Mouse (Mus musculus) telencephalon, adult 2 months (tissue): ENCODE data around the gene Nexn.
A peak's percentile ranks its signal among the peaks of the same experiment; 100 is the strongest.

ENCODE experiments used
- DNase-seq: peaks from one replicate; pipeline ENCODE4 v3.0.0-alpha.2; 2011; ENCODE audit warnings: low read depth, low spot score

Gene Nexn

GRCm38 (mm10) chr3:152235805-152236204, 30.3 kb downstream of the Nexn start:
- no peak for DNase-seq

- no peak for DNase-seq
These were observed 30.9 kb downstream of the Nexn start for GRCm38 (mm10) chr3:152235238-152235637.

DNA sequence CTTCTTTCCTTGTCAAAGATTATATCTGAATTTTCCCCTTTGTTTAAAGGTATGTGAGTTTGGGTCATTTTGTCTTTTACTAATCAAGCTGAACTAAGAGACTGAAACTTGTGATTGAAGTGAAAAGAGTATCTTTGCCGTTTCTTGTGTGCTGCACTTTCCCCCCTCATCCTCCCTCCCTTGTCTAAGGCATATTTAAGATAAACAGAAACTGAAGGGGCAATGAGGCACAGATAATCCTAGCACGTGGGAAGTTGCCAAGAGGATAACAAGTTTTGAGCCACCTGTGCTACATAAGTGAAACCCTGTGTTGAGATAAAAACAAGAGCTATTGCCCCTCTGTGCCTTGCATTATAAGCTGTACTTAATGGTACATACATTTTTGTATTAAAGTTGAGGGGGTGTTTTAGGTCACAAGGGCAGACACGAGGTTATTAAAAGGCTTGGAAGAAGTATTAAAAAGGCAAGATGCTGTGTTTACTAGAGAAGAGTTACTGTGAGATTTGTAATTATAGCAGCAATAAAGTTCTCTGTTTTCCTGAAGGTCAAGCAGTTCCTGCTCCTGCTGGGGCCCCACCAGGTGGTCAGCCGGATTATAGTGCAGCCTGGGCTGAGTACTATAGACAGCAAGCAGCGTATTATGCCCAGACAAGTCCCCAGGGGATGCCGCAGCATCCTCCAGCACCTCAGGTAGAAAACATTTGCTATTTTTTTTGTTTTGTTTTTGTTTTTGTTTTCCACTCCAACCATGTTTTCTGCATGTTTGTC, 34.6 kb downstream of the Nexn start:
- no peak for DNase-seq

GRCm38 (mm10) chr3:152229271-152229670, 36.9 kb downstream of the Nexn start:
- DNase-seq, result no peak

GRCm38 (mm10) chr3:152228843-152229242, 37.3 kb downstream of the Nexn start:
- no peak for DNase-seq

DNA sequence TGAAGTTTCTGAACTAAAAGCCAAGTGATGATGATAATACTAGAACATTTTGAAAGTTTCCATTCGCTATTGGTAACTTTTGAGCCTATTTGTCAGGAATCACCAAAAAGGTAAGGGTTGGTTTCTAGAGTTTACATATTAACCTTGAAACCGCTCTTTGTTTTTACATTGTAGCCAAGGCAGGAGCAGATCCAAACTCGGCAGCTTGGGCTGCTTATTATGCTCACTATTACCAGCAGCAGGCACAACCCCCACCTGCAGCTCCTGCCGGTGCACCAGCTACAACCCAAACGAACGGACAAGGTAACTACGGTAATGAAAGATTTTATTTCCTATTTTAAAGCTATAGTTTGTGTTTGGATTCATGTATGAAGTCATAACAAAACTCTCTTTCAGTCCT, 40.2 kb downstream of the Nexn start:
- no peak for DNase-seq

DNA sequence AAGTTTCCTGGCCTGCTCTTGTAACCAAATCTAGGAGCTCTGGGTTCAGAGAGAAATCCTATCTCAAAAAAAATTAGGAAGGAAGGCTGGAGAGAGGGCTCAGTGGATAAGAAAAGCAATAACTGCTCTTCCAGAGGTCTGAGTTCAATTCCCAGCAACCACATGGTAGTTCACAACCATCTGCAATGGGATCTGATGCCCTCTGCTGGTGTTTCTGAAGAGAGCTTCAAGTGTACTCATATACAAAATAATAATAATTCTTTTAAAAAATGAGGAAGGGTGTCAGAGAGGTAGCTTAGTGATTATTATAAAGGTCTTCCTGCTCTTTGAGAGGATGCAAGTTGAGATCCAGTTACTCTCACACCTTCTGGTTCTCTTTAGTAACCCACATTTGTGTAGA, 41.2 kb downstream of the Nexn start:
- no peak for DNase-seq

DNA sequence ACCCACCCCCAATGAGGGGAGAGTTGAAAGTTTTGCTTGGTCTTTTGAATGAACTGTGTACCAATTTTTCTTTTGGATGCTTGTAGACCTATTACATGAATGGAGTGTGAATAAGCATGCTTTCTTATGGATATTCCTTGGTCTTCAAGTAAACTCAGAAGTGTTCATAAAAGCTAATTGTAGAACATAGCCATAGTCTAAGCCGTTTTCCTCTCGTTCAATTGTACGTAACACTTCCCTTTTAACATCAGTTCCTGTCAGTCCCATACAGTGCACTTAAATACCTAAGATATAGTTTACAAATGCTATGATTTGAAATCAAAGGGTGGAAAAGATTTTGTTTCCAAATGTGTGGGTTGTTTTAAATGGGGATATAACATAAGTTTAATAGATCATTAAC, 52.7 kb downstream of the Nexn start:
- no peak for DNase-seq

- DNase-seq, result no peak
These were observed 54.3 kb downstream of the Nexn start for GRCm38 (mm10) chr3:152211731-152212279.

DNA sequence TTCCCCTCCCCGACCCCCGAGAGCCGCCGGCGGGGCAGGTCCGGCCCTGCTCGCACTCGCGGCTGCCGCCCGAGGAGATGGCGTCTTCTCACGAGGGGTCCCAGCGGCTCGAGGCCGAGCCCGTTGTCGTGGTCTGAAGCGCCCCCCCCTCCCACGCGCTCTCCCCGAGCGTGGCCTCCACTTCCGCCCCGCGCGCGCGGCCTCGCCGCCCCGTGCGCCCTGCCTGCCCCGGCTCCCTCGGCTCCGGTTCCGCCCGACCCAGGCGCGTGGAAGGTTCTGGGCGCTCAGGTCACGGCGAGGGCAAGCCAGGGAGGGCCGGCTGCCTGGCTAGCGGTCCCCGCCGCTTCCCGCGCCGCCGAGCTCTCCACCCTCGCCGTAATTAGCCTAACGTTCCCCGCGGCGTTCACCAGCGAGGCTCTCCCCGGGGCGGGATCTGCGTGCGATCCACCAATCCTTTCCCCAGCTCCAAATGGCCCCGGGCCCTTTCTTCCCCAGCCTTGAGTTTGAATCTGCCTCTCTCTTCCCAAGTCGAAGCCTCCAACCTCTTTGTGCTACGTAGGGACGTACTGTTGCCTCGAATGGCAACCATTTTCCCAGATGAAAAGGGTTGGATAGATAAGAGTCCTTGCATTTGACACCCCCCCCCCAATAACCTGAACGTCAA, 55.3 kb downstream of the Nexn start:
- DNase-seq, result no peak

DNA sequence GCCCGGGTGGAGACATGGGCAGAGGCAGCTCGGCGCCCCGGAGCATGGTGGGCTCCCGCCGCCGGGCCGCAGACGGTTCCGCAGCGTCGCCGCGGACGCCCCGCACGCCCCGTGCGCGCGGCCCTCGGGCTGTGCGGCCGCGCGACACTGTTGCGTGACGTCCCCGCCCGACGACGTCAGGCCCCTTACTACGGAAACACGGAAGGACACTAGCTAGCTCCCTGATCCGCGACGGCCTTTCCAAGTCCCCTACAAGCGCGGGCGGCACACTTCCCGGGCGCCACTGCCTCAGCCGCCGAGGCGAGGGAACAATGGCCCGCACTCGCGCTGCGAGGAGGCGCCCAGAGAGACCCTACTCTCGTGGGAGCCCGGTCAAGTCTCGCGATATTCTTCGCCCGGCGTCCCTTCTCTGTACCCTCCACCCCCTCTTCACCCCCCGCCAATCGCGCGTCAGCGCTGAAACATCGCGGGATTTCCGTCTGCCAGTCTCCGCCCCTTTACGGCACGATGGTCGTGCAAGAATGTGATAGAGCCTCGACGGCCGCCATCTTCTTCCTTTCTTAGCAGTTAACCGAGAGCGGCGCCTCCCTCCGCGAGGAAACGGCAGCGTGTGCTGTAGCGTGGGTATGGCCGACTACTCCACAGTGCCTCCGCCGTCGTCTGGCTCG, 56.0 kb downstream of the Nexn start, which contains the start of the genes Dnajb4 and Fubp1:
Gene Dnajb4 (minus strand): TSS at position 336 of the 668 bp plus-strand sequence.
Gene Fubp1 (plus strand): TSS at position 456 of the 668 bp plus-strand sequence.
- peak; percentile 98 for DNase-seq

DNA sequence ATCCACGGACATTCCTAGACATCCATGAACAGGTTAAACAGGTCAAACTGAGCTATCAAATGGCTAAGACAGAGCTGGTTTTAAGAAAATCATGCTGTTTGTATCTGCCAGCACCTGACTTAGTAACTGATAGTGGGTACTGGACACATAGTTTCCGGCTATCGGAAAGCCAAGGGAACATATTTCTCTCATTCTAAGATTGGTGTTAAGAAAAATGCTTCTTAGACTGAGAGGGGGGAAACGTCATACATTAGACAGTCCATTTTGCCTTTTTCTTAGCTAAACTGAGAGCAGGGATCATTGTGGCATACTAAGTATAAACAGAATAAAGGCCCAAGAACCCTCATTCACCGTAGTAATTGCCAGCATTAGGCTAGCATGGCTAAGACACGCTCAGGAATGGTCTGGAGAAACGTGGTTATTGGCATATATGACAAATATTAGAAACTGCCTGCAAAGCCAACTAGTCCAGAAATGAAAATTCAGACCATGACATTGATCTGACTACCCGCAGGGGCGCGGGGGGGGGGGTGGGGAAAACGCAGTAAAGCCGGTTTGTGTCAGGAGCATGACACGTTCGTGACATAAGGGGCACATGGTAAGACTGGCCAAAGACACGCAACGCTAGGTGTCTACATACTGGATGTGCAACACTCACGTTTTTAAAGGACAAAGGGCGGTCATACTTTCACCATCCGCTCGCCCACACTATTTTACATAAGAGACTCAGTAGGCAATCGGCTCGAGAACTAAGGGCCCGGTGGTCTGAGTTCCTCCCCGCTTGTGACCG, 56.8 kb downstream of the Nexn start:
- no peak for DNase-seq

DNA sequence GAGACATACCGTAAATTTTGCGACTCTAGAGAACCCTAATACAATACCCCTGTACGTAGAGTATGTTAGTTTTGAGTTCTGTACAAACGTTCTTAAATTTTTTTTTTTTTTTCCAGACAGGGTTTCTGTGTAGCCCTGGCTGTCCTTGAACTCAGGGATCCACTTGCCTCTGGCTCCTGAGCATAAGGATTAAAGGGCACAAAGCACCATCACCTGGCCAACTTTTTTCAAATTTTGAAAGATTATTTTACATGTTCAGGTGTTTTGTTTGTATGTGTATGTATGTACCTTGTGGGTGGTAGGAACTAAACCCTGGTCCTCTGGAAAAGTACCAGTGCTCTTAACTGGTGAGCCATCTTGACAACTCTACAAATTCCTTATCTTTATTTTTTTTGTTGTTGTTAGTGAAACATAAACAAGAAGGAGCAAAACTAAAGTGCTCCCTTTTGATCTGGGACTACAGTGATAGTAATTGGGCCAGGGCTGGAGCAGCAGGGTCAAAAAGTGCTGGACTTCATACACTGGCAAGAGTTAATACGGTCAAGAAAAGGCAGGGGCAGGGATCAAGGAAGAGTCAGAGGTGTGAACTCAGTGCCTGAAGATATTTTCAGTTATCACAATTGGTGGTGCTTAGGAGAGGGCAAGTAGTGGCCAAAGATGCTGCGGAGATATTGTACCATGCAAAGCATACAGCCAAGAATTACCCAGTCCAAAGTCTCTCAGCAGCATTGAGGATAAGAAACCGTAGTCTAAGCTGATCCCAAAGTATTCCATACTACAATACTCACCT, 57.9 kb downstream of the Nexn start:
- DNase-seq, result no peak

GRCm38 (mm10) chr3:152207156-152207555, 59.0 kb downstream of the Nexn start:
- DNase-seq, result no peak

DNA sequence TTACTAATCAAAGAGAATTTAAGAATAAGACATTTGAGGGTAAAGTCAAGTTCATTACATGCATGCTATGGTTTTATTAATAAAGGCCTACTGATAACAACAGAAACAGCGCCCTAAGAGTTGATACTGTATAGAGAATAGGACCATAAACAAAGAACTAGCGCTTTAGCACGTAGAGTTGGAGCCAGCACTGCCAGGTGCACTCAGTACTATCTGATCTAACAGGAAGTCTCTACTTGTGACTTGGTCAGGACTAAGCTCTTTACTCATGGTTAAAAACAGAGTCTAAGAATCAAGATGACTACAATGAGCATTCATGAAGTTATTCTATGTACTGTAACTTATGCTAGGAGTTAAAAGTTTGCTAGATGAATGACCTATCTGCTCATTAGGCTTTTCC, 61.6 kb downstream of the Nexn start:
- DNase-seq, result no peak

- no peak for DNase-seq
These were observed 62.2 kb downstream of the Nexn start for GRCm38 (mm10) chr3:152203996-152204395.

DNA sequence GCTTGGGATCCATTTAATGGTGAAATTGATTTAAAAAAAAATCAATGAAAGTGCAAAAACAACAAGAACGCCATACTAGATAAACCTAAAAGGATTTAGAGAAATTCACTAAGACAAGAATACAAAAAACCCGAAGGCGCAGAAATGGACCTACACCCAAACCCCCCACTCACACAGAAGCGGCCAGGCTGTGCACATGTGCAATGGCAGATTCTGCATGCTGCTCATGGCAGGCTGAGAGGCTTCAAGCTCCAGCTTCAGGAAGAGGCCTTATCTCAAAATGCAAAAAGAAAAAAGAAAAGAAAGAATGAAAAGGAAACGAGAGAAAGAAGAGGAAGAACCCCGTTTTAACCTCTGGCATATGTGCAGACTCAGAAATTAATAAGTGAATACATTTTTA, 62.7 kb downstream of the Nexn start:
- no peak for DNase-seq

DNA sequence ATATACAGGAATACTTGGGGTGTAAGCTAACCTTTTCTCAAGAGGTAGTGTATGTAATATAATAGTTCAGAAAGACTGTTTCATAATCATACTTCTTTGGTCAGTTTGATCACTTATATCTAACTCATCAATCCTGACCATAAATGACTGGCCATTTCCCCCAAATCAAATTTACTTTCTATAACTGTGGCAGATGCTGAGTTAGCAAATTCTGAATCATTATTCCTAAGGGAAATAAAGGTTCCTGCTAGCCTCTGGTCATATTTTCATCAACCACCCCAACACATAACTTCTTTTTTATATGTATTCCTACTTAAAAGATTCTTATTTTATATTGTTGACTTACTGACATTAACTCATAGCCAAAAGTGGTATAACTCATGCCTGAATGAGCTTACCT, 63.2 kb downstream of the Nexn start:
- DNase-seq, result no peak

DNA sequence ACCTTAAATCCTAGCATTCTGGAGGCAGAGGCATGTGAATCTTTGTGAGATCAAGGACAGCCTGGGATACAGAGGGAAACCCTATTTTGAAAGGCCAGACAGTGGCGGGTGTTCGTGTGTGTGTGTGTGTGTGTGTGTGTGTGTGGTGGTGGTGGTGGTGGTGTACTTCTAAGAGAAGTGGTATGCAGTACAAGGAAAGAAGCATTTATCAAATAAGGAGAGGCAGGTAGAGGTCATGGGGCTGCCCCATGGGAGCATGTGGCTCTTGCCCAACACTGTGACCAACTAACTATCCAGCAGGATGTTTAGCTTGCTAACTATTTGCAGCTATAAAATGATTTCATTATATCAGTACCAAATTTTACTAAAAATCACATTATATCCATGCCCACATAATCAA, 64.5 kb downstream of the Nexn start:
- no peak for DNase-seq

- DNase-seq, result no peak
These were observed 65.0 kb downstream of the Nexn start for GRCm38 (mm10) chr3:152201181-152201580.

DNA sequence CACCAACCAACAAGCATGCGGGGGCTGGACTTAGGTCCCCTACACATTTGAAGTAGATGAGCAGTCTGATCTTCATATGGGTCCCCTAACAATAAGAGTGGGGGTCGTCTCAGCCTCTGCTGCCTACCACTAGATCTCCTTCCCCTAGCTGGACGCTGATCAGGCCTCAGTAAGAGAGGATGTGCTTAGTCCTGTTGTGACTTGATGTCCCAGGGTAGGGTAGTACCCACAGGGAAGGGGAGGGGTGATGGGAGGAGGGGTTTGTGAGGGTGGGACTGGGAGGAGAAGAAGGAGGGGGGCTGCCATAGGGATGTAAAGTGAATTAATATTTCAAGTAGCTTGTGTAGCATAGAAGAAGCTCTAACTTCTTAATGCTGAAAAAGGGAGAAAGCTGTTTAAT, 67.0 kb downstream of the Nexn start:
- no peak for DNase-seq
